Mouse (Mus musculus): ENCODE results near the gene Gtf2f1. TPM values are rescaled to one million over a fixed set of nuclear protein-coding genes. Genes with fewer than 3 reads are reported as not detected.

Gtf2f1 gene
- polyA plus RNA-seq, 1 experiment from 2014 or later, result 55.4 TPM

- H3K27ac ChIP-seq (replicated peaks; ENCODE audit: low read depth, low read length), result no peak within 1 kb of the TSS
- H3K4me1 ChIP-seq (ENCODE audit: control insufficient read depth, insufficient read depth, low read length), result no peaks in the 10 kb centered on the region
- no peak within 1 kb of the TSS for H3K4me3 ChIP-seq (ENCODE audit: low read depth, low read length)
- 76% methylated on average over 8 of the region's 8 CpGs for WGBS
- ATAC-seq (ENCODE audit: low read depth), result no peak
- peaks cover 3% of the 10 kb centered on the region; the same call in 1 of the 2 replicates for H3K27me3 ChIP-seq (replicated peaks; ENCODE audit: control insufficient read depth, insufficient read depth, low read length)
- no peak within 1 kb of the TSS for H3K9ac ChIP-seq (ENCODE audit: low read depth, low read length)
- no peak within 1 kb of the TSS for H3K4me2 ChIP-seq (ENCODE audit: low read depth, low read length)
- no peaks in the 10 kb centered on the region for H3K9me3 ChIP-seq (ENCODE audit: control insufficient read depth, low read length)
- no peak for DNase-seq (ENCODE audit: low spot score)
- H3K36me3 ChIP-seq (ENCODE audit: control insufficient read depth, insufficient read depth, low read length), result peaks cover 5% of the 10 kb centered on the region; the same call in 1 of the 2 replicates
Measured at GRCm38 (mm10) chr17:57041554-57041953, 30.5 kb upstream of the Gtf2f1 start, which contains the start of gene Slc25a41. Slc25a41 (minus strand) TSS chr17:57041654.

- ATAC-seq (ENCODE audit: low read depth) (no peak), DNase-seq (ENCODE audit: low spot score) (no peak)
- Histone ChIP-seq H3K4me2 (ENCODE audit: low read depth, low read length) (no peak overlapping the region), H3K4me3 (ENCODE audit: low read depth, low read length) (no peak overlapping the region), H3K4me1 (ENCODE audit: control insufficient read depth, insufficient read depth, low read length) (no peaks in the 10 kb centered on the region), H3K27me3 (replicated peaks; ENCODE audit: control insufficient read depth, insufficient read depth, low read length) (peaks cover 3% of the 10 kb centered on the region; the same call in 1 of the 2 replicates), H3K27ac (replicated peaks; ENCODE audit: low read depth, low read length) (no peak overlapping the region), H3K9ac (ENCODE audit: low read depth, low read length) (no peak overlapping the region), H3K36me3 (ENCODE audit: control insufficient read depth, insufficient read depth, low read length) (no peaks in the 10 kb centered on the region), H3K9me3 (ENCODE audit: control insufficient read depth, low read length) (no peaks in the 10 kb centered on the region)
- WGBS, result 39% methylated on average over 8 of the region's 8 CpGs
Measured at GRCm38 (mm10) chr17:57038978-57039377, 27.9 kb upstream of the Gtf2f1 start.

GRCm38 (mm10) chr17:57032854-57033253 is 21.8 kb upstream of the Gtf2f1 start:
- Histone ChIP-seq H3K27me3 (replicated peaks; ENCODE audit: control insufficient read depth, insufficient read depth, low read length) (no peaks in the 10 kb centered on the region), H3K4me3 (ENCODE audit: low read depth, low read length) (peak overlapping the region; percentile 46; the same call in 1 of the 2 replicates), H3K4me2 (ENCODE audit: low read depth, low read length) (peak overlapping the region; percentile 66; the same call in 1 of the 2 replicates), H3K9ac (ENCODE audit: low read depth, low read length) (no peak overlapping the region), H3K4me1 (ENCODE audit: control insufficient read depth, insufficient read depth, low read length) (peaks cover 13% of the 10 kb centered on the region), H3K9me3 (ENCODE audit: control insufficient read depth, low read length) (no peaks in the 10 kb centered on the region), H3K27ac (replicated peaks; ENCODE audit: low read depth, low read length) (no peak overlapping the region), H3K36me3 (ENCODE audit: control insufficient read depth, insufficient read depth, low read length) (peaks cover 9% of the 10 kb centered on the region)
- ATAC-seq (ENCODE audit: low read depth), result no peak
- WGBS, result 89% methylated on average over 4 of the region's 4 CpGs
- DNase-seq (ENCODE audit: low spot score), result no peak

- ATAC-seq (ENCODE audit: low read depth) (peak; percentile 95), DNase-seq (ENCODE audit: low spot score) (peak; percentile 100)
- peak overlapping the region; percentile 99 for H3K4me3 ChIP-seq (ENCODE audit: low read depth, low read length)
- no peaks in the 10 kb centered on the region for H3K9me3 ChIP-seq (ENCODE audit: control insufficient read depth, low read length)
- peaks cover 13% of the 10 kb centered on the region for H3K4me1 ChIP-seq (ENCODE audit: control insufficient read depth, insufficient read depth, low read length)
- H3K27ac ChIP-seq (replicated peaks; ENCODE audit: low read depth, low read length), result peak overlapping the region; percentile 92
- H3K27me3 ChIP-seq (replicated peaks; ENCODE audit: control insufficient read depth, insufficient read depth, low read length), result no peaks in the 10 kb centered on the region
- WGBS, result under 1% methylated on average over 30 of the region's 38 CpGs
- peak overlapping the region; percentile 65 for H3K9ac ChIP-seq (ENCODE audit: low read depth, low read length)
- peaks cover 19% of the 10 kb centered on the region for H3K36me3 ChIP-seq (ENCODE audit: control insufficient read depth, insufficient read depth, low read length)
- H3K4me2 ChIP-seq (ENCODE audit: low read depth, low read length), result peak overlapping the region; percentile 66
Measured at GRCm38 (mm10) chr17:57031661-57032420, 20.8 kb upstream of the Gtf2f1 start.

- DNase-seq (ENCODE audit: low spot score) (peak; percentile 41), ATAC-seq (ENCODE audit: low read depth) (no peak)
- H3K27ac ChIP-seq (replicated peaks; ENCODE audit: low read depth, low read length), result peak within 1 kb of the TSS; percentile 94
- H3K36me3 ChIP-seq (ENCODE audit: control insufficient read depth, insufficient read depth, low read length), result peaks cover 27% of the 10 kb centered on the region
- H3K4me1 ChIP-seq (ENCODE audit: control insufficient read depth, insufficient read depth, low read length), result peaks cover 13% of the 10 kb centered on the region
- H3K9ac ChIP-seq (ENCODE audit: low read depth, low read length), result peak within 1 kb of the TSS; percentile 100
- H3K4me2 ChIP-seq (ENCODE audit: low read depth, low read length), result peak within 1 kb of the TSS; percentile 93
- H3K27me3 ChIP-seq (replicated peaks; ENCODE audit: control insufficient read depth, insufficient read depth, low read length), result no peaks in the 10 kb centered on the region
- no peaks in the 10 kb centered on the region for H3K9me3 ChIP-seq (ENCODE audit: control insufficient read depth, low read length)
- peak within 1 kb of the TSS; percentile 99 for H3K4me3 ChIP-seq (ENCODE audit: low read depth, low read length)
- WGBS, result 0% methylated on average over 7 of the region's 99 CpGs
Measured at GRCm38 (mm10) chr17:57030931-57031660, 20.0 kb upstream of the Gtf2f1 start, which contains the start of gene Khsrp. Khsrp (minus strand) TSS chr17:57031522.

GRCm38 (mm10) chr17:57029691-57030090 is 18.6 kb upstream of the Gtf2f1 start:
- DNase-seq (ENCODE audit: low spot score), result no peak
- Histone ChIP-seq H3K4me2 (ENCODE audit: low read depth, low read length) (peak overlapping the region; percentile 93), H3K4me3 (ENCODE audit: low read depth, low read length) (peak overlapping the region; percentile 99), H3K27me3 (replicated peaks; ENCODE audit: control insufficient read depth, insufficient read depth, low read length) (no peaks in the 10 kb centered on the region), H3K27ac (replicated peaks; ENCODE audit: low read depth, low read length) (no peak overlapping the region), H3K36me3 (ENCODE audit: control insufficient read depth, insufficient read depth, low read length) (peaks cover 41% of the 10 kb centered on the region), H3K4me1 (ENCODE audit: control insufficient read depth, insufficient read depth, low read length) (peaks cover 13% of the 10 kb centered on the region), H3K9me3 (ENCODE audit: control insufficient read depth, low read length) (no peaks in the 10 kb centered on the region), H3K9ac (ENCODE audit: low read depth, low read length) (peak overlapping the region; percentile 100; the same call in 1 of the 2 replicates)
- WGBS, result 43% methylated on average over 8 of the region's 8 CpGs
- ATAC-seq (ENCODE audit: low read depth), result no peak

GRCm38 (mm10) chr17:57027471-57027870 is 16.4 kb upstream of the Gtf2f1 start:
- ATAC-seq (ENCODE audit: low read depth) (no peak), DNase-seq (ENCODE audit: low spot score) (no peak)
- no peak overlapping the region for H3K27ac ChIP-seq (replicated peaks; ENCODE audit: low read depth, low read length)
- H3K36me3 ChIP-seq (ENCODE audit: control insufficient read depth, insufficient read depth, low read length), result peaks cover 63% of the 10 kb centered on the region
- H3K4me1 ChIP-seq (ENCODE audit: control insufficient read depth, insufficient read depth, low read length), result peaks cover 13% of the 10 kb centered on the region
- no peaks in the 10 kb centered on the region for H3K27me3 ChIP-seq (replicated peaks; ENCODE audit: control insufficient read depth, insufficient read depth, low read length)
- H3K4me3 ChIP-seq (ENCODE audit: low read depth, low read length), result no peak overlapping the region
- no peaks in the 10 kb centered on the region for H3K9me3 ChIP-seq (ENCODE audit: control insufficient read depth, low read length)
- H3K9ac ChIP-seq (ENCODE audit: low read depth, low read length), result no peak overlapping the region
- no peak overlapping the region for H3K4me2 ChIP-seq (ENCODE audit: low read depth, low read length)
- WGBS, result 87% methylated on average over 4 of the region's 4 CpGs

- Histone ChIP-seq H3K36me3 (ENCODE audit: control insufficient read depth, insufficient read depth, low read length) (peaks cover 67% of the 10 kb centered on the region), H3K27me3 (replicated peaks; ENCODE audit: control insufficient read depth, insufficient read depth, low read length) (no peaks in the 10 kb centered on the region)
- WGBS, result 92% methylated on average over 5 of the region's 5 CpGs
Measured at GRCm38 (mm10) chr17:57020960-57021359, 9.9 kb upstream of the Gtf2f1 start.

More at GRCm38 (mm10) chr17:57020960-57021359, 9.9 kb upstream of the Gtf2f1 start:
- Histone ChIP-seq H3K4me1 (ENCODE audit: control insufficient read depth, insufficient read depth, low read length) (no peaks in the 10 kb centered on the region), H3K9ac (ENCODE audit: low read depth, low read length) (no peak overlapping the region), H3K4me2 (ENCODE audit: low read depth, low read length) (no peak overlapping the region), H3K4me3 (ENCODE audit: low read depth, low read length) (no peak overlapping the region), H3K9me3 (ENCODE audit: control insufficient read depth, low read length) (no peaks in the 10 kb centered on the region), H3K27ac (replicated peaks; ENCODE audit: low read depth, low read length) (no peak overlapping the region)
- no peak for DNase-seq (ENCODE audit: low spot score)
- ATAC-seq (ENCODE audit: low read depth), result no peak
